Mouse (Mus musculus) embryonic fibroblast, embryonic 13.5 days (primary cell): ENCODE measurements around the gene Cacnb2.

Source experiments
- CTCF ChIP-seq: IDR thresholded peaks from 2 replicates; pipeline ENCODE4 v1.5.1; 2011; ENCODE audit warnings: mild to moderate bottlenecking, control low read depth, low read length, moderate library complexity, borderline replicate concordance; ENCODE audit not compliant: insufficient read depth
- POLR2A ChIP-seq: IDR thresholded peaks from 2 replicates; pipeline ENCODE4 v1.6.1; 2011; ENCODE audit warnings: low read depth, mild to moderate bottlenecking, control low read depth, low read length, moderate library complexity

- TF ChIP-seq CTCF (no peak), POLR2A (no peak)
These were observed 9.8 kb downstream of the Cacnb2 start for GRCm38 (mm10) chr2:14612705-14613104.
